Mouse (Mus musculus): ENCODE results near the gene Olfr943. TPM values are rescaled to one million over a fixed set of nuclear protein-coding genes. Genes with fewer than 3 reads are reported as not detected.

The Olfr943 gene
- total RNA-seq (2014; rRNA removed) (not detected in 2 replicates), polyA plus RNA-seq (2015; fragmentation: Nextera tagmentation; extraction: Ambion mirVana) (not detected in 2 replicates)

GRCm38 (mm10) chr9:39166004-39166403 is at the start of gene Olfr943:
Gene Olfr943 (plus strand): TSS chr9:39166304.
- TF ChIP-seq CTCF (IDR thresholded peaks at IDR 0.05) = no peak
- H3K27me3 ChIP-seq (ENCODE audit: insufficient read depth, low read length) = no peaks in the 10 kb centered on the region
- no peaks in the 10 kb centered on the region for H3K4me1 ChIP-seq (ENCODE audit: insufficient read depth, low read length)
- no peak within 1 kb of the TSS for H3K4me3 ChIP-seq (ENCODE audit: low read depth, low read length)
- DNase-seq (ENCODE audit: low spot score) = no peak
- no peaks in the 10 kb centered on the region for H3K36me3 ChIP-seq (ENCODE audit: insufficient read depth, low read length)
- H3K4me2 ChIP-seq (ENCODE audit: low read depth, low read length, poor library complexity, severe bottlenecking) = no peak within 1 kb of the TSS
- no peak within 1 kb of the TSS for H3K27ac ChIP-seq (ENCODE audit: low read depth, low read length)
- H3K9ac ChIP-seq (replicated peaks; ENCODE audit: low read length, poor library complexity, severe bottlenecking) = no peak within 1 kb of the TSS
- 93% methylated on average over 5 of the region's 5 CpGs for WGBS
- ATAC-seq (ENCODE audit: low FRiP score) = no peak
- no peaks in the 10 kb centered on the region for H3K9me3 ChIP-seq (ENCODE audit: low read length)

GRCm38 (mm10) chr9:39127326-39127725 is 38.8 kb upstream of the Olfr943 start:
- DNase-seq (ENCODE audit: low spot score) (no peak), ATAC-seq (ENCODE audit: low FRiP score) (no peak)
- Histone ChIP-seq H3K4me2 (ENCODE audit: low read depth, low read length, poor library complexity, severe bottlenecking) (no peak overlapping the region), H3K4me1 (ENCODE audit: insufficient read depth, low read length) (no peaks in the 10 kb centered on the region), H3K27me3 (ENCODE audit: insufficient read depth, low read length) (no peaks in the 10 kb centered on the region), H3K9me3 (ENCODE audit: low read length) (no peaks in the 10 kb centered on the region), H3K9ac (replicated peaks; ENCODE audit: low read length, poor library complexity, severe bottlenecking) (no peak overlapping the region), H3K4me3 (ENCODE audit: low read depth, low read length) (no peak overlapping the region), H3K36me3 (ENCODE audit: insufficient read depth, low read length) (no peaks in the 10 kb centered on the region), H3K27ac (ENCODE audit: low read depth, low read length) (no peak overlapping the region)
- TF ChIP-seq CTCF (IDR thresholded peaks at IDR 0.05) = no peak
- 90% methylated on average over 1 of the region's 1 CpGs for WGBS

- ATAC-seq (ENCODE audit: low FRiP score) (no peak), DNase-seq (ENCODE audit: low spot score) (no peak)
- no peaks in the 10 kb centered on the region for H3K9me3 ChIP-seq (ENCODE audit: low read length)
- no peaks in the 10 kb centered on the region for H3K36me3 ChIP-seq (ENCODE audit: insufficient read depth, low read length)
- no peak within 1 kb of the TSS for H3K27ac ChIP-seq (ENCODE audit: low read depth, low read length)
- H3K4me1 ChIP-seq (ENCODE audit: insufficient read depth, low read length) = no peaks in the 10 kb centered on the region
- H3K4me3 ChIP-seq (ENCODE audit: low read depth, low read length) = no peak within 1 kb of the TSS
- TF ChIP-seq CTCF (IDR thresholded peaks at IDR 0.05) = no peak
- no peak within 1 kb of the TSS for H3K4me2 ChIP-seq (ENCODE audit: low read depth, low read length, poor library complexity, severe bottlenecking)
- H3K27me3 ChIP-seq (ENCODE audit: insufficient read depth, low read length) = no peaks in the 10 kb centered on the region
- H3K9ac ChIP-seq (replicated peaks; ENCODE audit: low read length, poor library complexity, severe bottlenecking) = no peak within 1 kb of the TSS
Measured at GRCm38 (mm10) chr9:39127831-39128230, 38.3 kb upstream of the Olfr943 start, which contains the start of gene Olfr27. Gene Olfr27 (plus strand): TSS chr9:39128131.

GRCm38 (mm10) chr9:39152401-39152800 is 13.7 kb upstream of the Olfr943 start:
- Histone ChIP-seq H3K4me3 (ENCODE audit: low read depth, low read length) (no peak overlapping the region), H3K9me3 (ENCODE audit: low read length) (no peaks in the 10 kb centered on the region), H3K36me3 (ENCODE audit: insufficient read depth, low read length) (no peaks in the 10 kb centered on the region), H3K27me3 (ENCODE audit: insufficient read depth, low read length) (no peaks in the 10 kb centered on the region), H3K4me2 (ENCODE audit: low read depth, low read length, poor library complexity, severe bottlenecking) (no peak overlapping the region), H3K9ac (replicated peaks; ENCODE audit: low read length, poor library complexity, severe bottlenecking) (no peak overlapping the region), H3K4me1 (ENCODE audit: insufficient read depth, low read length) (no peaks in the 10 kb centered on the region), H3K27ac (ENCODE audit: low read depth, low read length) (no peak overlapping the region)
- ATAC-seq (ENCODE audit: low FRiP score) (no peak), DNase-seq (ENCODE audit: low spot score) (no peak)
- 68% methylated on average over 1 of the region's 1 CpGs for WGBS
- no peak for TF ChIP-seq CTCF (IDR thresholded peaks at IDR 0.05)

GRCm38 (mm10) chr9:39201620-39202019 is 35.5 kb downstream of the Olfr943 start, which contains the start of gene Olfr944:
Gene Olfr944 (plus strand): TSS chr9:39201920.
- ATAC-seq (ENCODE audit: low FRiP score) (no peak), DNase-seq (ENCODE audit: low spot score) (no peak)
- Histone ChIP-seq H3K27me3 (ENCODE audit: insufficient read depth, low read length) (no peaks in the 10 kb centered on the region), H3K36me3 (ENCODE audit: insufficient read depth, low read length) (no peaks in the 10 kb centered on the region), H3K4me1 (ENCODE audit: insufficient read depth, low read length) (no peaks in the 10 kb centered on the region), H3K9me3 (ENCODE audit: low read length) (no peaks in the 10 kb centered on the region), H3K9ac (replicated peaks; ENCODE audit: low read length, poor library complexity, severe bottlenecking) (no peak within 1 kb of the TSS), H3K4me3 (ENCODE audit: low read depth, low read length) (no peak within 1 kb of the TSS), H3K27ac (ENCODE audit: low read depth, low read length) (no peak within 1 kb of the TSS), H3K4me2 (ENCODE audit: low read depth, low read length, poor library complexity, severe bottlenecking) (no peak within 1 kb of the TSS)
- no peak for TF ChIP-seq CTCF (IDR thresholded peaks at IDR 0.05)

Other genes starting within 250 kb of the Olfr943 start
- not detected in 2 replicates for gene Olfr930, start 236.5 kb upstream of the Olfr943 start, total RNA-seq (2014; rRNA removed)
- gene Olfr930, start 236.5 kb upstream of the Olfr943 start, polyA plus RNA-seq (2015; fragmentation: Nextera tagmentation; extraction: Ambion mirVana) = not detected in 2 replicates
- gene Olfr933, start 194.0 kb upstream of the Olfr943 start, total RNA-seq (2014; rRNA removed) = not detected in 2 replicates
- gene Olfr933, start 194.0 kb upstream of the Olfr943 start, polyA plus RNA-seq (2015; fragmentation: Nextera tagmentation; extraction: Ambion mirVana) = not detected in 2 replicates
- not detected in 2 replicates for gene Olfr934, start 178.0 kb upstream of the Olfr943 start, total RNA-seq (2014; rRNA removed)
- not detected in 2 replicates for gene Olfr934, start 178.0 kb upstream of the Olfr943 start, polyA plus RNA-seq (2015; fragmentation: Nextera tagmentation; extraction: Ambion mirVana)
- gene Olfr935, start 166.6 kb upstream of the Olfr943 start, total RNA-seq (2014; rRNA removed) = not detected in 2 replicates
- gene Olfr935, start 166.6 kb upstream of the Olfr943 start, polyA plus RNA-seq (2015; fragmentation: Nextera tagmentation; extraction: Ambion mirVana) = not detected in 2 replicates
- gene Olfr146, start 142.9 kb upstream of the Olfr943 start, total RNA-seq (2014; rRNA removed) = not detected in 2 replicates
- not detected in 2 replicates for gene Olfr146, start 142.9 kb upstream of the Olfr943 start, polyA plus RNA-seq (2015; fragmentation: Nextera tagmentation; extraction: Ambion mirVana)
- not detected in 2 replicates for gene Olfr937, start 101.4 kb upstream of the Olfr943 start, total RNA-seq (2014; rRNA removed)
- gene Olfr937, start 101.4 kb upstream of the Olfr943 start, polyA plus RNA-seq (2015; fragmentation: Nextera tagmentation; extraction: Ambion mirVana) = not detected in 2 replicates
- gene Olfr938, start 87.4 kb upstream of the Olfr943 start, total RNA-seq (2014; rRNA removed) = not detected in 2 replicates
- gene Olfr938, start 87.4 kb upstream of the Olfr943 start, polyA plus RNA-seq (2015; fragmentation: Nextera tagmentation; extraction: Ambion mirVana) = not detected in 2 replicates
- not detected in 2 replicates for gene Olfr27, start 38.2 kb upstream of the Olfr943 start, total RNA-seq (2014; rRNA removed)
- not detected in 2 replicates for gene Olfr27, start 38.2 kb upstream of the Olfr943 start, polyA plus RNA-seq (2015; fragmentation: Nextera tagmentation; extraction: Ambion mirVana)
- gene Olfr944, start 35.6 kb downstream of the Olfr943 start, total RNA-seq (2014; rRNA removed) = not detected in 2 replicates
- gene Olfr944, start 35.6 kb downstream of the Olfr943 start, polyA plus RNA-seq (2015; fragmentation: Nextera tagmentation; extraction: Ambion mirVana) = not detected in 2 replicates
- not detected in 2 replicates for gene Olfr1537, start 83.7 kb downstream of the Olfr943 start, total RNA-seq (2014; rRNA removed)
- gene Olfr1537, start 83.7 kb downstream of the Olfr943 start, polyA plus RNA-seq (2015; fragmentation: Nextera tagmentation; extraction: Ambion mirVana) = not detected in 2 replicates
- gene Olfr945, start 110.5 kb downstream of the Olfr943 start, total RNA-seq (2014; rRNA removed) = not detected in 2 replicates
- not detected in 2 replicates for gene Olfr945, start 110.5 kb downstream of the Olfr943 start, polyA plus RNA-seq (2015; fragmentation: Nextera tagmentation; extraction: Ambion mirVana)
- gene Olfr948, start 159.7 kb downstream of the Olfr943 start, total RNA-seq (2014; rRNA removed) = not detected in 2 replicates
- gene Olfr948, start 159.7 kb downstream of the Olfr943 start, polyA plus RNA-seq (2015; fragmentation: Nextera tagmentation; extraction: Ambion mirVana) = not detected in 2 replicates
- gene Olfr951, start 221.1 kb downstream of the Olfr943 start, total RNA-seq (2014; rRNA removed) = not detected in 2 replicates
- not detected in 2 replicates for gene Olfr951, start 221.1 kb downstream of the Olfr943 start, polyA plus RNA-seq (2015; fragmentation: Nextera tagmentation; extraction: Ambion mirVana)

Measured in midbrain, postnatal 0 days (tissue).